13 mouse cellular contexts compared by ENCODE assay signal in genomic region chr12:79830686-79831085, GRCm38 (mm10).
A peak's percentile ranks its signal among the peaks of the same experiment; 100 is the strongest.
DNase-seq lines count a peak whose midpoint lies in the region; ATAC-seq and TF ChIP-seq lines count a peak whose summit lies in the region.
"Had no signal": no experiment of that assay in that cellular context is flagged by ENCODE, and none has a peak within 500 bp of the region (broad histone marks: within the 10 kb centered on the region; RNA-seq: fewer than 3 reads in every experiment).

No protein-coding gene starts in this region.

- H3K9ac ChIP-seq in forebrain, embryonic 15.5 days (replicated peaks), result no peak overlapping the region
- no peak overlapping the region for H3K9ac ChIP-seq in forebrain, embryonic 12.5 days
- H3K9ac ChIP-seq in heart, postnatal 0 days (replicated peaks; ENCODE audit: low read depth, low read length), result no peak overlapping the region
- H3K9ac ChIP-seq: intestine, embryonic 15.5 days; limb, embryonic 15.5 days had no signal

- H3K27ac ChIP-seq in forebrain, embryonic 15.5 days (replicated peaks), result 0 out of 2 replicates have a peak overlapping the region, but pooled peaks have one; percentile 19
- H3K27ac ChIP-seq in forebrain, embryonic 12.5 days, result no peak overlapping the region
- H3K27ac ChIP-seq in heart, postnatal 0 days (ENCODE audit: low read depth), result peak overlapping the region; percentile 55
- H3K27ac ChIP-seq: intestine, embryonic 15.5 days; limb, embryonic 15.5 days had no signal

- TF ChIP-seq EP300 in heart, postnatal 0 days (IDR thresholded peaks at IDR 0.05; ENCODE audit: low read depth), result no peak

- WGBS in forebrain, embryonic 15.5 days, result 50% methylated on average over 1 of the region's 1 CpGs
- 46% methylated on average over 1 of the region's 1 CpGs for WGBS in forebrain, embryonic 12.5 days
- WGBS in heart, postnatal 0 days, result 50% methylated on average over 1 of the region's 1 CpGs

- no peak for ATAC-seq in forebrain, embryonic 15.5 days (replicated peaks)
- no peak for ATAC-seq in forebrain, embryonic 12.5 days (ENCODE audit: low FRiP score)
- peak; percentile 43 for ATAC-seq in CD4-positive, CD25-positive, alpha-beta regulatory T cell, adult 4 months
- ATAC-seq in heart, postnatal 0 days (ENCODE audit: insufficient read depth, low read depth), result peak; percentile 18; the same call in 1 of the 2 replicates
- ATAC-seq: intestine, embryonic 15.5 days; Patski had no signal

- H3K27me3 ChIP-seq in forebrain, embryonic 15.5 days, result no peaks in the 10 kb centered on the region
- H3K27me3 ChIP-seq in forebrain, embryonic 12.5 days, result no peaks in the 10 kb centered on the region
- H3K27me3 ChIP-seq in heart, postnatal 0 days (ENCODE audit: control insufficient read depth, insufficient read depth, low read length), result no peaks in the 10 kb centered on the region
- H3K27me3 ChIP-seq: intestine, embryonic 15.5 days; limb, embryonic 15.5 days; Patski had no signal

- no peaks in the 10 kb centered on the region for H3K9me3 ChIP-seq in forebrain, embryonic 15.5 days
- H3K9me3 ChIP-seq in forebrain, embryonic 12.5 days, result no peaks in the 10 kb centered on the region
- no peaks in the 10 kb centered on the region for H3K9me3 ChIP-seq in heart, postnatal 0 days (replicated peaks; ENCODE audit: control insufficient read depth, low read length)
- H3K9me3 ChIP-seq: intestine, embryonic 15.5 days; limb, embryonic 15.5 days had no signal

- no peaks in the 10 kb centered on the region for H3K36me3 ChIP-seq in forebrain, embryonic 15.5 days
- no peaks in the 10 kb centered on the region for H3K36me3 ChIP-seq in forebrain, embryonic 12.5 days (replicated peaks)
- no peaks in the 10 kb centered on the region for H3K36me3 ChIP-seq in heart, postnatal 0 days (replicated peaks; ENCODE audit: control insufficient read depth, insufficient read depth, low read length)
- H3K36me3 ChIP-seq: intestine, embryonic 15.5 days; limb, embryonic 15.5 days had no signal

- no peak overlapping the region for H3K4me2 ChIP-seq in forebrain, embryonic 15.5 days (replicated peaks)
- H3K4me2 ChIP-seq in forebrain, embryonic 12.5 days, result no peak overlapping the region
- H3K4me2 ChIP-seq in heart, postnatal 0 days (ENCODE audit: low read depth, low read length), result no peak overlapping the region
- H3K4me2 ChIP-seq: intestine, embryonic 15.5 days; limb, embryonic 15.5 days had no signal

- no peak for TF ChIP-seq CTCF in heart, postnatal 0 days (IDR thresholded peaks at IDR 0.05; ENCODE audit: low read depth)

- H3K4me3 ChIP-seq in forebrain, embryonic 15.5 days, result no peak overlapping the region
- H3K4me3 ChIP-seq in forebrain, embryonic 12.5 days (replicated peaks), result no peak overlapping the region
- H3K4me3 ChIP-seq in heart, postnatal 0 days (ENCODE audit: low read depth, low read length), result no peak overlapping the region
- H3K4me3 ChIP-seq: intestine, embryonic 15.5 days; limb, embryonic 15.5 days had no signal

- DNase-seq in kidney, adult 9 months, result peak; percentile 27
- no peak for DNase-seq in kidney, postnatal 36 days
- no peak for DNase-seq in heart, postnatal 0 days (ENCODE audit: low spot score)
- DNase-seq in urinary bladder, adult 2 months (ENCODE audit: low spot score), result no peak
- DNase-seq in layer of hippocampus, postnatal 10 days (ENCODE audit: low spot score in 2 of 2), result no peak
- DNase-seq: cerebellum, adult 8-10 months; embryo, embryonic 11 days had no signal

- peaks cover 6% of the 10 kb centered on the region for H3K4me1 ChIP-seq in forebrain, embryonic 15.5 days
- H3K4me1 ChIP-seq in forebrain, embryonic 12.5 days, result peaks cover 30% of the 10 kb centered on the region
- H3K4me1 ChIP-seq in heart, postnatal 0 days (ENCODE audit: control insufficient read depth, insufficient read depth), result peaks cover 36% of the 10 kb centered on the region

Comparison
In these comparisons a context has a peak if more than half of its experiments do, and no peak if none do; other contexts are left out.
1. ATAC-seq: peak in CD4-positive, CD25-positive, alpha-beta regulatory T cell, adult 4 months (single experiment) and heart, postnatal 0 days (single experiment); none in forebrain, embryonic 15.5 days (single experiment) and forebrain, embryonic 12.5 days (single experiment).